Mouse (Mus musculus) liver, adult 2 months (tissue): ENCODE measurements around the gene Meis3.

ENCODE experiments used
- CTCF ChIP-seq: fragments of 200-500 bp; IDR thresholded peaks from 2 replicates; pipeline ENCODE4 v1.5.1; 2011; ENCODE audit warnings: low read depth, low read length, control low read depth
- POLR2A ChIP-seq: fragments of 200-500 bp; IDR thresholded peaks from 2 replicates; pipeline ENCODE4 v1.6.1; 2011; ENCODE audit warnings: low read length, control low read depth; ENCODE audit not compliant: insufficient read depth; ENCODE audit errors: extremely low read depth

GRCm38 (mm10) chr7:16162036-16162435, 12.9 kb upstream of the Meis3 start:
- no peak for TF ChIP-seq POLR2A
- TF ChIP-seq CTCF: no peak
